ENCODE assay signal across 8 mouse cellular contexts in the genomic region with DNA sequence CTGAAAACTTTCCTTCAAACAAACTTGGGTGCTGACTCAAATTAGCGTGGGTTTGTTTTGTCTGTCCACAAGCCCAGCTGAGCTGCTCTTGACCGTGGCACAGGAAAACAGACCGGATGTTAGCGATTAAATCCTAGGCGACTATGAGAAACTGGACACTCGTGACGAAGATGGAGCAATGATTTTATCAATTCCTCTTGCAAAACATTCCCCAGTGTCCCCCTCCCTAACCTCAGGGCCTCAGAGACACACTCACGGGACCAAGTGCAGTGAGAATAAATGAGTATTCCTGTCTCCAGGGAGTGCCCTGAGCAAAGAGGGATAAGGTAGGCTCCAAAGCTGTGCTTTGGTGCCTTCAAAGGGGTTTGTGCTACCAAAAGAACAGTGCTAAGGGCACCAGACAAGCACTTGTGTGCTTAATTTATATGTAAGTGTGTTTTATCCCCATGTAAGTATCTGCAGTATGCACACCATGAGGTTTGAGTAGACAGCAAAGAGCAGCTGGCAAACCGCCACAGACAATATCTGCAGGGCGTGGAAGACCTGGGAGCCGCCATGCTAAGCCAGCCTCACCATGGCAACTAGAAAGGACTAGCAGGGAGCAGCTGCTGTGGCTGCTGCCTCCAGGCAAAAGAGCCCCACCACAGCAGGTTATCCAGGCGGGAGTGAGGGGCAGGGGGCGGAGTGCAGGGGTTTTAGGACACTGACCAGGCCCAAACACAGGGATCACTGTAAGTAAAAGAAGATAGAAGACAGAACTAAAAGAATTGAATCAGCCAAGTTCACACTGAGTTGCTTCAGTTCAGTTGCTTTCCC. TPM values are rescaled to one million over a fixed set of nuclear protein-coding genes. Genes with fewer than 3 reads are reported as not detected.
DNase-seq lines count a peak whose midpoint lies in the region; ATAC-seq lines count a peak whose summit lies in the region.
"Not testable (repeated sequence)": the region's sequence is repeated elsewhere in the genome, so short reads cannot be mapped to it uniquely, and the experiment has no call there.

No protein-coding gene starts in this region.

- H3K36me3 ChIP-seq in embryonic facial prominence, embryonic 13.5 days; hindbrain, embryonic 16.5 days (ENCODE audit: control insufficient read depth, insufficient read depth, low read length); neural tube, embryonic 15.5 days: not testable (repeated sequence)

- peak; percentile 15 for DNase-seq in ZHBTc4 (ENCODE audit: low read depth, low spot score)
- peak; percentile 6 for DNase-seq in gastrocnemius, postnatal 10 days
- DNase-seq in left cerebral cortex, postnatal 4 days: peak; percentile 77
- DNase-seq in thymus, postnatal 25 days: peak; percentile 27

- 0 out of 2 replicates have a peak overlapping the region, but pooled peaks have one; percentile 11 for H3K4me2 ChIP-seq in embryonic facial prominence, embryonic 13.5 days
- not testable (repeated sequence) for H3K4me2 ChIP-seq in hindbrain, embryonic 16.5 days (ENCODE audit: low read length); neural tube, embryonic 15.5 days

- peak; percentile 45; the same call in 1 of the 2 replicates for ATAC-seq in embryonic facial prominence, embryonic 13.5 days (ENCODE audit: insufficient number of reproducible peaks, insufficient read depth, low FRiP score, low TSS enrichment, low read depth)
- ATAC-seq in hindbrain, embryonic 16.5 days: peak; percentile 85
- ATAC-seq in megakaryocyte-erythroid progenitor cell, adult 5-6 weeks (replicated peaks; ENCODE audit: low FRiP score, low TSS enrichment, poor library complexity, severe bottlenecking): peak; percentile 96
- peak; percentile 75 for ATAC-seq in neural tube, embryonic 15.5 days (ENCODE audit: low FRiP score)

- intact Hi-C loops in left cerebral cortex, postnatal 4 days (cut with DNase I): not testable (repeated sequence)

- not testable (repeated sequence) for H3K9me3 ChIP-seq in embryonic facial prominence, embryonic 13.5 days; hindbrain, embryonic 16.5 days (ENCODE audit: control insufficient read depth, low read length); neural tube, embryonic 15.5 days (replicated peaks)

- peak overlapping the region; percentile 65 for H3K27ac ChIP-seq in embryonic facial prominence, embryonic 13.5 days
- H3K27ac ChIP-seq in hindbrain, embryonic 16.5 days (ENCODE audit: low read depth, low read length): peak overlapping the region; percentile 67
- H3K27ac ChIP-seq in neural tube, embryonic 15.5 days (replicated peaks): peak overlapping the region; percentile 72

- H3K4me3 ChIP-seq in embryonic facial prominence, embryonic 13.5 days; hindbrain, embryonic 16.5 days (ENCODE audit: low read length); neural tube, embryonic 15.5 days (replicated peaks): not testable (repeated sequence)

- H3K9ac ChIP-seq in embryonic facial prominence, embryonic 13.5 days; hindbrain, embryonic 16.5 days (ENCODE audit: low read depth, low read length); neural tube, embryonic 15.5 days (replicated peaks): not testable (repeated sequence)

- not testable (repeated sequence) for H3K4me1 ChIP-seq in embryonic facial prominence, embryonic 13.5 days; hindbrain, embryonic 16.5 days (ENCODE audit: control insufficient read depth, insufficient read depth, low read depth, low read length); neural tube, embryonic 15.5 days

- WGBS in embryonic facial prominence, embryonic 13.5 days: 11% methylated on average over 8 of the region's 13 CpGs
- WGBS in hindbrain, embryonic 16.5 days: 13% methylated on average over 5 of the region's 13 CpGs
- 24% methylated on average over 8 of the region's 13 CpGs for WGBS in neural tube, embryonic 15.5 days

- H3K27me3 ChIP-seq in embryonic facial prominence, embryonic 13.5 days; hindbrain, embryonic 16.5 days (replicated peaks; ENCODE audit: control insufficient read depth, insufficient read depth, low read length); neural tube, embryonic 15.5 days (replicated peaks): not testable (repeated sequence)

RNA-seq across cellular contexts. Expression of a gene that starts 30.4 kb away (rescaled TPM):
- 511 and 514 TPM in 2 replicates for polyA plus RNA-seq in embryonic facial prominence, embryonic 13.5 days (2015; fragmentation: Nextera tagmentation; extraction: Ambion mirVana)
- total RNA-seq in gastrocnemius, postnatal 10 days (2021): 10 to 100 TPM; 94.4 to 97.7 TPM
- polyA plus RNA-seq in hindbrain, embryonic 16.5 days (2015; fragmentation: Nextera tagmentation; extraction: Ambion mirVana): 1,010 and 1,046 TPM in 2 replicates
- total RNA-seq in left cerebral cortex, postnatal 4 days (2021): 100 to 1,000 TPM; 322 to 378 TPM
- 73.6 and 91.2 TPM in 2 replicates for total RNA-seq in megakaryocyte-erythroid progenitor cell, adult 5-6 weeks (2014; fragmentation: Nextera tagmentation)
- 101 and 104 TPM in 2 replicates for total RNA-seq in megakaryocyte-erythroid progenitor cell, adult 5-6 weeks (2017)
- 1,064 and 1,207 TPM in 2 replicates for polyA plus RNA-seq in neural tube, embryonic 15.5 days (2015; fragmentation: Nextera tagmentation; extraction: Ambion mirVana)

Comparison
In these comparisons a context has a peak if more than half of its experiments do, and no peak if none do; other contexts are left out.
1. DNase-seq: peak in every context shown above with its lines; median percentile 77 in left cerebral cortex, postnatal 4 days; 27 in thymus, postnatal 25 days; 15 in ZHBTc4; 6 in gastrocnemius, postnatal 10 days.
2. ATAC-seq: peak in every context shown above with its lines; median percentile 96 in megakaryocyte-erythroid progenitor cell, adult 5-6 weeks; 85 in hindbrain, embryonic 16.5 days; 75 in neural tube, embryonic 15.5 days; 45 in embryonic facial prominence, embryonic 13.5 days.